Mouse (Mus musculus) liver, postnatal 0 days (tissue): ENCODE data around the gene Slc2a9. TPM values are rescaled to one million over a fixed set of nuclear protein-coding genes. Genes with fewer than 3 reads are reported as not detected.

Experiments used
- ATAC-seq: fragments of 200-750 bp; cut with Nextera tagmentation; 2 replicates; pipeline ENCODE4 v1.8.0; 2017; ENCODE audit warnings: mild to moderate bottlenecking, moderate library complexity
- DNase-seq: peaks from one replicate; pipeline ENCODE4 v3.0.0-alpha.2; 2016
- H3K27ac ChIP-seq: fragments of 300-500 bp; sonication (generic); 2 replicates; pipeline ENCODE4 v1.5.1; 2014; ENCODE audit warnings: antibody characterized with exemption, moderate library complexity, mild to moderate bottlenecking, low read depth
- H3K27me3 ChIP-seq: fragments of 300-500 bp; sonication (generic); 2 replicates; pipeline ENCODE4 v1.6.1; 2014; ENCODE audit warnings: low read length, control low read depth, mixed read lengths; ENCODE audit not compliant: insufficient read depth
- H3K36me3 ChIP-seq: fragments of 300-500 bp; sonication (generic); replicated peaks from 2 replicates; pipeline ENCODE4 v1.6.1; 2014; ENCODE audit warnings: mild to moderate bottlenecking, control low read depth, low read length, moderate library complexity, mixed read lengths; ENCODE audit not compliant: insufficient read depth
- H3K4me1 ChIP-seq: fragments of 300-500 bp; sonication (generic); 2 replicates; pipeline ENCODE4 v1.6.1; 2014; ENCODE audit warnings: antibody characterized with exemption, mild to moderate bottlenecking, control low read depth; ENCODE audit not compliant: insufficient read depth
- H3K4me2 ChIP-seq: fragments of 300-500 bp; sonication (generic); 2 replicates; pipeline ENCODE4 v1.6.1; 2014; ENCODE audit warnings: low read depth, mild to moderate bottlenecking, low read length, moderate library complexity, mixed read lengths
- H3K4me3 ChIP-seq: fragments of 300-500 bp; sonication (generic); 2 replicates; pipeline ENCODE4 v1.5.1; 2014; ENCODE audit warnings: low read depth, low read length
- H3K9ac ChIP-seq: fragments of 300-500 bp; sonication (generic); replicated peaks from 2 replicates; pipeline ENCODE4 v1.6.1; 2014; ENCODE audit warnings: mild to moderate bottlenecking, moderate library complexity
- H3K9me3 ChIP-seq: fragments of 300-500 bp; sonication (generic); 2 replicates; pipeline ENCODE4 v1.6.1; 2016; ENCODE audit warnings: mild to moderate bottlenecking, control low read depth, low read length, mixed read lengths
- CTCF ChIP-seq: sonication (generic); IDR thresholded peaks from 2 replicates; pipeline ENCODE4 v1.5.1; 2016; ENCODE audit warnings: antibody characterized with exemption, low read depth
- EP300 ChIP-seq: IDR thresholded peaks from 2 replicates; pipeline ENCODE4 v1.6.1; 2016; ENCODE audit warnings: antibody characterized with exemption, low read depth, mild to moderate bottlenecking
- WGBS: fragments of 180-500 bp; shearing (Covaris S2); extraction: QIAGEN DNeasy Blood & Tissue Kit; methylation state at CpG from one replicate; pipeline ENCODE4 v1.1.7; 2014; ENCODE audit not compliant: insufficient replicate concordance; 5-methylcytosine and 5-hydroxymethylcytosine counted together
- polyA plus RNA-seq: library from polyadenylated mRNA; unstranded; fragments of >200 nt; fragmentation: Nextera tagmentation; extraction: Ambion mirVana; gene quantifications from 2 replicates; pipeline ENCODE4 v1.2.1, GENCODE M21; 2015

Slc2a9 gene
- polyA plus RNA-seq, 1 experiment from 2014 or later = 3.3 TPM

DNA sequence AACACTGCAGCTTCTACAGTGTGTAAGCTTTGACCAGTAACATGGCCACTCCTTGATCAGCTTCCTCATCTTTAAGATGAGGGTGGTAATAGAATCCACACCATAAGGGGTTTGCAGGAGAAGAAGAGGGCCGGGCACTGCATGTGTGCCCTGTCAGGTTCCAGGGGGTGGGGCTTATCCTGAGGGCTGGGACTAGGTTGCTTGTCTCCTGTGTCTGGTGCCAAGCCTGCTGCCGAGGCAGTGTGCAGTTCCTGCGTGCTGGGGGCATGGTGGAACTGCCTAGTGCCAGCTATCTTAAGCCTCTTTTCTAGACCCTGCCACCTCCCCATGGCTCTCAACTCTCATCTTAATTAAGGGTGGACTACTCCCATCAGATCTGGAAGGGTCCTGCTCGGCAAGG lies 23.9 kb downstream of the Slc2a9 start:
- Histone ChIP-seq H3K27ac (peak overlapping the region; percentile 85; the same call in 1 of the 2 replicates), H3K27me3 (no peaks in the 10 kb centered on the region), H3K4me3 (peak overlapping the region; percentile 51; the same call in 1 of the 2 replicates), H3K4me1 (peaks cover 23% of the 10 kb centered on the region), H3K9me3 (no peaks in the 10 kb centered on the region), H3K9ac (no peak overlapping the region), H3K4me2 (peak overlapping the region; percentile 91), H3K36me3 (peaks cover 19% of the 10 kb centered on the region)
- no peak for TF ChIP-seq EP300
- TF ChIP-seq CTCF = no peak
- peak; percentile 64 for DNase-seq
- ATAC-seq = peak; percentile 44
- 13% methylated on average over 4 of the region's 4 CpGs for WGBS

DNA sequence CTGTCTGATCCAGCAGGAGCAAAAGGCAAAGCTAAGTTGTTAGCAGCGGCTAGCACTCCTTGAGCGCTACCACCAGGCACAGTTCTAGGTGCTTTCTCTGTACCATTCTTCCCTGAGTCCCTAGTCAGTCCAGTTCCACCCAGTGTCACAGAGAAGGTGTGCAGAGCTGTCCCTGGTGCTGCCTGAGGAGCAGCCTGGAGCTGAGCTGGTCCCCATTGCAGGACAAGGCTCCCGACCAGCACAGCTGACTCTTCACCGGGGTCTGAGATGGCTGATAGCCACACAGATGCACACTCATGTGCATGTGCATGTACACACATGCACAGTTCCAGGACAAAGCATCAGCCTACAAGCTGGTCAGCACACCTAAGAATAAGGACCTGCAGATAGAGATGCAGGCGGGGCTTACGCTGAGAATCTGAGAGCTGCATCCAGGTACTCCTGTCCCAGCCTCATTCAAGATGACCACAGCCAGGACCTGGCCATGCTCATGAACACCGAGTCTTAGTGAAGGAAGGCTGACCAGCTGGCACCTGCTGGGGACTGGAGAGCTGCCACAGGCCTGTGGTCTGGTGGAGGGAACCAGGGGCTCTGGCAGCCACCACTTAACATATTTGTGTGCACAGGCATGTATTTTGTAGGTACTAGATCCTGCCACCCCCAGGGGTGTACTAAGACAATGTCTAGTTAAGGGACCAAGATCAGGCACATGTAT lies 25.1 kb downstream of the Slc2a9 start:
- H3K9ac ChIP-seq = no peak overlapping the region
- no peak for ATAC-seq
- no peak overlapping the region for H3K27ac ChIP-seq
- H3K27me3 ChIP-seq = no peaks in the 10 kb centered on the region
- peaks cover 18% of the 10 kb centered on the region for H3K36me3 ChIP-seq
- H3K4me2 ChIP-seq = no peak overlapping the region
- H3K4me1 ChIP-seq = peaks cover 23% of the 10 kb centered on the region
- DNase-seq = no peak
- no peak overlapping the region for H3K4me3 ChIP-seq
- no peaks in the 10 kb centered on the region for H3K9me3 ChIP-seq
- TF ChIP-seq CTCF (no peak), EP300 (no peak)
- WGBS = 85% methylated on average over 7 of the region's 7 CpGs

- Histone ChIP-seq H3K27ac (no peak overlapping the region), H3K27me3 (no peaks in the 10 kb centered on the region), H3K4me1 (peaks cover 23% of the 10 kb centered on the region), H3K4me3 (no peak overlapping the region), H3K4me2 (no peak overlapping the region), H3K9me3 (no peaks in the 10 kb centered on the region), H3K36me3 (peaks cover 18% of the 10 kb centered on the region), H3K9ac (no peak overlapping the region)
- 92% methylated on average over 25 of the region's 25 CpGs for WGBS
- no peak for DNase-seq
- peak; percentile 54 for TF ChIP-seq CTCF
- no peak for TF ChIP-seq EP300
- no peak for ATAC-seq
Observed at GRCm38 (mm10) chr5:38476861-38477565, 25.9 kb downstream of the Slc2a9 start.

DNA sequence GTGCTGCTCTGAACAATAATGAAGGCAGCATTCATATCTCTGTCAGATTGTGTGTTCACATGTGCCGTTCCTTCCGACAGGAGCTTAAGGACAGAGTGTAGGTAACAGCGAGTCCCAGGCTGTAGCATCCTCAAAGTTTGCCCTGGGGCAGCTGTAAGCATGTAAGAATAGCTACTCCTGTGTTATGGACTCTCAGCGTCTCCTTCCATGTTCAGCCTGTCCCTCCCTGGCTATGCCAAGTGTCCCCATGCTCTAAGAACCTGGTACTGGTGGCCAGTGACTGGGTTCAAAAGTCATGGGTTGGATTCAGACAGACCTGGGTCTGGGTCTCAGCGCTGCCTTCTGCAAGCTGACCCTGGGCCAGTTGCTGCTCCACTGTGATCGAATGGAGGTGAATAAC lies 32.1 kb downstream of the Slc2a9 start:
- no peaks in the 10 kb centered on the region for H3K27me3 ChIP-seq
- H3K9ac ChIP-seq = no peak overlapping the region
- no peak overlapping the region for H3K4me2 ChIP-seq
- H3K4me3 ChIP-seq = no peak overlapping the region
- H3K4me1 ChIP-seq = no peaks in the 10 kb centered on the region
- H3K27ac ChIP-seq = no peak overlapping the region
- DNase-seq (no peak), ATAC-seq (no peak)
- TF ChIP-seq EP300 = no peak
- H3K9me3 ChIP-seq = no peaks in the 10 kb centered on the region
- 74% methylated on average over 6 of the region's 6 CpGs for WGBS
- H3K36me3 ChIP-seq = peaks cover under 1% of the 10 kb centered on the region

DNA sequence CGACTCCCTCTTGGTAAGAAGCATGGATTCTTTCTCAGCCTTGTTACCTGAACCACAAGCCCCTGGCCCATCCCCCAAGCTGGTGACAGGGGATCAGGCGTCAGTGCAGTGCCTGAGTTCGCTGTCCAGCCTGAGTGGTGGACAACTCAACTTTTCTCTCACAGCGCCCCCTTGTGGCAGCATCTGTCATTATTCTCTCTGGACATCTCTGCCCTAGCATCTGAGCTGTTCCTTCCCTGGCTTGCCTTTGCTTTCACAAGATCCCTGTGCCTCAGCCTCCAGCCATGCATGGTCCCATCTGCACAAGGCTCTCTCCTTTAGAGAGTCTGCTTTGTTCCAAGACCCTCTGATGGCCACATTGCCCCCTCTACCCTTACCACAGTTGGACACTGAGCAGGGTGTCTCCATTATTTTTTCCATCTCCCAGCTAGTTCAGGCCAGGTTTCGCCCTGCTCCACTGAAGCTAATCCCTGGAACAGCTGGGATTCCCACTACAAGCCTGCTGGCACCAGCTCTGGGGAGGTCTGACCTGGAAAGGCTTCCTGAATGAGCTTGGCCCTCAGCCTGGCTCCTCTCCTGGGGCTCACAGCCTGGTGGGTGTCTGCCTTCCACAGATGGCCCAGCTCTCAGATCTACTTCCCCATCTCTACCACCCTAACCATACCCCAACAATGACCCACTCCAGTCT lies 32.9 kb downstream of the Slc2a9 start:
- WGBS = 36% methylated on average over 5 of the region's 5 CpGs
- no peak overlapping the region for H3K27ac ChIP-seq
- no peak overlapping the region for H3K4me2 ChIP-seq
- no peaks in the 10 kb centered on the region for H3K27me3 ChIP-seq
- no peaks in the 10 kb centered on the region for H3K36me3 ChIP-seq
- peak; percentile 86 for TF ChIP-seq CTCF
- no peak for TF ChIP-seq EP300
- no peak overlapping the region for H3K4me3 ChIP-seq
- H3K9me3 ChIP-seq = no peaks in the 10 kb centered on the region
- H3K4me1 ChIP-seq = no peaks in the 10 kb centered on the region
- H3K9ac ChIP-seq = no peak overlapping the region
- DNase-seq = peak; percentile 86
- ATAC-seq = peak; percentile 66

- Histone ChIP-seq H3K4me2 (no peak overlapping the region), H3K4me1 (no peaks in the 10 kb centered on the region), H3K4me3 (no peak overlapping the region), H3K9ac (no peak overlapping the region), H3K27me3 (no peaks in the 10 kb centered on the region), H3K36me3 (no peaks in the 10 kb centered on the region), H3K27ac (no peak overlapping the region), H3K9me3 (no peaks in the 10 kb centered on the region)
- TF ChIP-seq EP300 (no peak), CTCF (no peak)
- ATAC-seq (no peak), DNase-seq (no peak)
- WGBS = 77% methylated on average over 5 of the region's 5 CpGs
Observed at GRCm38 (mm10) chr5:38466569-38467110, 36.3 kb downstream of the Slc2a9 start.
